Mouse (Mus musculus): Measurements from ENCODE around the gene Kirrel3.
A peak's percentile ranks its signal among the peaks of the same experiment; 100 is the strongest.

The Kirrel3 gene

GRCm38 (mm10) chr9:34958183-34958830, 472.6 kb downstream of the Kirrel3 start:
- no peak for DNase-seq

GRCm38 (mm10) chr9:34960736-34961135, 475.0 kb downstream of the Kirrel3 start:
- no peak for DNase-seq

GRCm38 (mm10) chr9:34961171-34961570, 475.5 kb downstream of the Kirrel3 start:
- no peak for DNase-seq

GRCm38 (mm10) chr9:34962251-34962650, 476.6 kb downstream of the Kirrel3 start:
- DNase-seq, result no peak

GRCm38 (mm10) chr9:34963593-34963992, 477.9 kb downstream of the Kirrel3 start:
- DNase-seq, result no peak

GRCm38 (mm10) chr9:34964172-34965040, 478.7 kb downstream of the Kirrel3 start:
- no peak for DNase-seq

GRCm38 (mm10) chr9:34965041-34965415, 479.3 kb downstream of the Kirrel3 start:
- DNase-seq, result no peak

- no peak for DNase-seq
These were observed 482.1 kb downstream of the Kirrel3 start for GRCm38 (mm10) chr9:34967772-34968171.

GRCm38 (mm10) chr9:34969881-34970490, 484.3 kb downstream of the Kirrel3 start:
- DNase-seq, result no peak

GRCm38 (mm10) chr9:34974326-34974725, 488.6 kb downstream of the Kirrel3 start:
- DNase-seq, result no peak

- no peak for DNase-seq
These were observed 489.6 kb downstream of the Kirrel3 start for GRCm38 (mm10) chr9:34975245-34975644.

GRCm38 (mm10) chr9:34976596-34977462, 491.1 kb downstream of the Kirrel3 start:
- DNase-seq, result no peak

- DNase-seq, result no peak
These were observed 492.0 kb downstream of the Kirrel3 start for GRCm38 (mm10) chr9:34977700-34978099.

- no peak for DNase-seq
These were observed 492.5 kb downstream of the Kirrel3 start for GRCm38 (mm10) chr9:34978229-34978628.

- DNase-seq, result no peak
These were observed 495.0 kb downstream of the Kirrel3 start for GRCm38 (mm10) chr9:34980516-34981265.

GRCm38 (mm10) chr9:34983513-34984462, 498.1 kb downstream of the Kirrel3 start:
- peak; percentile 25 for DNase-seq

GRCm38 (mm10) chr9:34986156-34986555, 500.5 kb downstream of the Kirrel3 start:
- no peak for DNase-seq

GRCm38 (mm10) chr9:34987422-34988148, 501.9 kb downstream of the Kirrel3 start:
- no peak for DNase-seq

- DNase-seq, result no peak
These were observed 503.0 kb downstream of the Kirrel3 start for GRCm38 (mm10) chr9:34988683-34989082.

- DNase-seq, result no peak
These were observed 506.5 kb downstream of the Kirrel3 start for GRCm38 (mm10) chr9:34992201-34992600.

Data from kidney, adult 18-20 months (tissue).